Mouse (Mus musculus): ENCODE data around the gene Dhodh.

The Dhodh gene

DNA sequence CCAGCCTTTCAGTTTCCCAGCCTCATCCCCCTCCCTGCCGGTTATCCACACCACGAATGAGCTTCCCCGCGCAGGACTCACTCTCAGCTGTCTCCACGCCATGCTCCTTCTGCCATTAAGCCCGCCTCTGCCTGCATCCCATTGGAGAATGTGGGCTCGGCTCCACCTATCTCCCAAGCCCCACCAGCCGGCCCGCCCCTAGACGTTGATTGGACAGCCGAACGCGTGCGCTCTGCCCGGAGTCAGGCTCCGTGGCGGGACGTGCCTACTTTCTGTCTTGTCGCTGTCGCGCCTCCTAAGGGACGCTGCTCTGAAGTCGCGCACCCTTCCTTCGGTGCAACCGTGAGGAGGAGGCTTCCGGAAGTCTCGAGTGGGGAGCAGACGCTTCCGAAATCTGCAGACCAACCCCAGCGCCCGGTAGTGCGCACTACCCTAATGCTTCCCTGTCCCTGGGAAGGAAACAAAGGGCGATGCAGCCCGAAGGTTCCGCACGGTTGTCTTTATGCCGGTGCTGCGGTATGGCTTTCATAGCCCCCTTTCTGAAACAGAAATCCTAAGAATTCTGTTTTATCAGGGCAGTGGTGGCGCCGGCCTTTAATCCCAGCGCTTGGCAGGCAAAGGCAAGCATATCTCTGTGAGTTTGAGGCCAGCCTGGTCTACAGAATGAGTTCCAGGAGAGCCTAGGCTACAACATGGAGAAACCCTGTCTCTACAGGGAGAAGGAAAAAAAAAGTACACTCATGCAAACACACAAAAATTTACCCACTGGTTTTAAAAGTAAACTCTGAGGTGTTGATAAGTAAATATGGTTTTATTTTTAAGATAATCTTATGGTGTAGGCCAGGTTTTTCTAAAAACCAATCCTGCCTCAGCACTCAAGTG is at the start of gene Dhodh:
Gene Dhodh (minus strand): TSS at position 403 of the 882 bp plus-strand sequence.
- DNase-seq = peak; percentile 95 to 97

DNA sequence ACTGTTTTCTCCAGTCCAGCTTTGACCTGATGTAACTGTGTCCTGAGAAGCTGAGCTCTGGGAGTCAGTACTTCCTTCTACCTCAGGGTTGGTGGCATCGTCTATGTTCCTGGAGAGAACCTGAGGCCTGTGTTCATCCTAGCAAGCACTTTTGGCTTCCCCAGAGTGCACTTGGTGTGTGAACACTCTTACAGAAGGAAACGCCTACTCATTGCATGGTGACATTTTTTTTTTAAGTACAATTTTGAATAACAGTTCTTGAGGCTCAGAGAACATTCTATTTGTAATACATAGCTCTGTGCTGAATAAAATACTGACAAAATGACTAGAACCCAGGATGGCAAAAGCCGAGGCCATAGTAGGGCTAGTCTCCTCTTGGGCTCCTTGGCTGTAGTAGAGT is 48.4 kb upstream of the Dhodh start:
- DNase-seq = no peak

GRCm38 (mm10) chr8:109650801-109651200 is 42.3 kb upstream of the Dhodh start:
- DNase-seq = peak; percentile 21 to 38

- DNase-seq = no peak
Observed at GRCm38 (mm10) chr8:109648469-109648868, 40.0 kb upstream of the Dhodh start.

- DNase-seq = no peak
Observed at GRCm38 (mm10) chr8:109647331-109647730, 38.9 kb upstream of the Dhodh start.

DNA sequence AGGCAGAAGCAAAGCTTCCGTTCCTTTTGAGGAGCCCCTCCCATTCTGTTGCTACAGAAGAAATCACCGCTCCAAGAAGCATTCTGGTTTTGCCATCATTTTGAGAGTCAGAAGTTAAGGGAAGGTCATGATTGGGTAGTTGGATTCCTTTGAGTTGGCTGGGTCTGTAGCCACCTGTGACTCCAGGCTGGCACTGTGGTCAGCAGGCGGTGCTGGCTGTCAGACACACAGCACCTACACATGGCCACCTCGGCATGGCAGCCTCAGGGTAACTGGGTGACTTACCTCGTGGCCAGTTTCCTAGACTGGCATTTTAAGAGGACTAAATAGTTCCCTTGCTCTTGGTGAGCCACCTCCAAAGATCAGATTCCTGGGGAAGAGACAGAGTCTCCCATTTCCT is 32.8 kb upstream of the Dhodh start:
- no peak for DNase-seq

GRCm38 (mm10) chr8:109640410-109640809 is 31.9 kb upstream of the Dhodh start:
- no peak for DNase-seq

GRCm38 (mm10) chr8:109638851-109639250 is 30.4 kb upstream of the Dhodh start:
- no peak for DNase-seq

DNA sequence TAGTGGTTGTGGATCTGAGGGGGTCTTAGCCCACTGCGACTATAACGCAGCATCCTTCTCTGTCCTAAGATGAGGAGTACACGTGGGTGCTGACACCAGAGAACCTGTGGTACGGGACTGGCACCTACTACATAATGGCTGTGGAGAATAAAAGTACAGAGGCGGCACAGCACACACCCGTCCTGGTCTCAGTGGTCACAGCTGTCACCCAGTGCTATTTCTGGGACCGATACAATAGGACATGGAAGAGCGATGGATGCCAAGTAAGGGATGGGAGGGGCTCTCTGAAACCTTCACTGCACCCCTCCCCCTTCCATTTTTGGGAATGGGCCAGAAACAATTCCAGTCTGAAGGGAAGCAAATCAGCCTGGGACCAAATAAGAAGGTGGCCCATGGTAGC is 26.7 kb upstream of the Dhodh start:
- no peak for DNase-seq

DNA sequence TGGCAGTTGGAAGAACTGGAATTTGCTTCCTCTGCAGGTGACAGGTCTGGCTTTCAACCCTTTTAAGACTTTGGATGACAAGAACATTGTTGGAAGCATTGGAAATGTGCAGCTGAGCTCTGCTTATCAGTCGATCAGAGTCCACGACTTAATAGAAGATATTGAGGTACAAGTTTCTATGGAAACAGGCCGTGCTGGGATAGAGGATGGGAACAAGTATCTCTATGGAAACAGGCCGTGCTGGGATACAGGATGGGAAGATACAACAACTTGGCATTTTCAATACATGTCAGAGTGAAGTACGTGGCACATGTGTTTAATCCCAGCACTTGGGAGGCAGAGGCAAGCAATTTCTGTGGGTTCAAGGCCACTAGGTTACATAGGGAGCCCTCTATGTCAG is 24.0 kb upstream of the Dhodh start:
- no peak for DNase-seq

GRCm38 (mm10) chr8:109628638-109629037 is 20.2 kb upstream of the Dhodh start:
- DNase-seq = no peak

DNA sequence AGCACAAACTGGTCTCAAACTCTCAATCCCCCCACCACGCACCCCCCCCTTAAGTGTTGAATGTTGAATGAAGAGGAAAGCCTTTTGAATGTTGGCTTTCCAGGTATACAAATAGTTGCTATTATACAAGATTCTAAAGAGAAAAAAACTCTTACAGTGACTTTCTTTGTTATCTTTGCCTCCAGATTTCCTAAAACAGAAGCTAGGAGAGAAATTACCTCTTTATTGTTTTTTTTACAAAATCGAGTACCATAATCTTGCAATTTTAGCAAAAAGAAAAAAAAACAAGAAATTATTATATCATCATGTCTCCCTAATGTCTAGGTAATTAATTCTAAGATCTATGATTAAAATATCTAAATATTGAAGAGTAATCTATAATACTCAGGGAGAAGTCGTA is 7.1 kb upstream of the Dhodh start:
- DNase-seq = no peak

DNA sequence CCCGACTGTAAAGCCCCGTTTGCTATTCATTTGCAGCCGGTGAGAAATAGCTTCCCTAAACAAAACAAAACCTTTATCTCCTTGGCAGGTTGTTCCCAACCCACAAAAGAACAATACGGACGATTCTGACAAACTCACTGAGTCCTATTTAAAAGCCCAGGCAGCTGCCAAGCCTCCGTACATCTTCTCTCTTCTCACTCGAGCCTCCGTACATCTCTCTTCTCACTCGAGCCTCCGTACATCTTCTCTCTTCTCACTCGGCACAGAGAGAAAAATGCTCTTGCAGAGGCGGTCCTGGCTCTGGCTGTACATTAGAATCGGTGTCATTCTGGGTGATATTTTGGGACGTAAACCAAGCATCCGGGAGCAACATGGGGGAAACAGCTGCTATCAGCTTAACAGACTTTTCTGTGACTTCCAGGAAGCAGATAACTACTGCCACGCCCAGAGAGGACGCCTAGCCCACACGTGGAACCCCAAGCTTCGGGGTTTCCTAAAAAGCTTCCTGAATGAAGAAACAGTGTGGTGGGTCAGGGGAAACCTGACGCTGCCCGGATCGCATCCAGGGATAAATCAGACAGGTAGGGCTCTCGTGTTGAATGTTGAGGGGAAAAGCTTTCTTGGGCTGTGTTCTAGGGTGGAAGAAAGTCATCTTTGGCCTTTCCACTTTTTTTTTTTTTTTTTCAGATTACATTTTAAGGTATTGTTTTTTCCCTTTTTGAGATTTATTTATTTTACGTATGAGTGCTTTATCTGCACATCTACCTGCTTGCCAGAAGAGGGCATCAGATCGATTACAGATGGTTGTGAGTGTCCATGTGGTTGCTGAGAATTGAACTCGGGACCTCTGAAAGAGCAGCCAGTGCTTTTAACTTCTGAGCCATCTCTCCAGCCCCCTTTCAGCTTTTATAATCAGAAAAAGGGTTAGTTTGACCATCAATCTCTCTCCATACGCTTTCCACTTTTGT is 6.1 kb upstream of the Dhodh start, which contains the start of gene Pkd1l3:
Gene Pkd1l3 (plus strand): TSS at position 275 of the 968 bp plus-strand sequence.
- DNase-seq = no peak

DNA sequence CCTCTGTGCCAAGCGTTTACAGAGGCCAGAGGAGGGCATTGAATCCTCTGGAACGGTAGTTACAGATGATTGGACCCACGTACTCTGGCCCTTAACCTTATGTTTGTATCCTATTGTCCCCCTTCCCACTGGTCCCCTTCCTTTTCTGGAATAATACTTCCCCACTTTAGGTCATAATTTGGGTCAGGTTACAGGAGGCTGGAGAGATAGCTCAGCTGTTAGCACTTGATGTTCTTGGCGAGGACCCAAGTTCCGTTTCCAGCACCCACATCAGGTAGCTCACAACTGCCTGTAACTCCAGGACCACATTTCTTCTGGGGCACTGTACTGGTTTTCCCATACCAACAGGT is 655 bp upstream of the Dhodh start:
- peak; percentile 11 to 20 for DNase-seq

DNA sequence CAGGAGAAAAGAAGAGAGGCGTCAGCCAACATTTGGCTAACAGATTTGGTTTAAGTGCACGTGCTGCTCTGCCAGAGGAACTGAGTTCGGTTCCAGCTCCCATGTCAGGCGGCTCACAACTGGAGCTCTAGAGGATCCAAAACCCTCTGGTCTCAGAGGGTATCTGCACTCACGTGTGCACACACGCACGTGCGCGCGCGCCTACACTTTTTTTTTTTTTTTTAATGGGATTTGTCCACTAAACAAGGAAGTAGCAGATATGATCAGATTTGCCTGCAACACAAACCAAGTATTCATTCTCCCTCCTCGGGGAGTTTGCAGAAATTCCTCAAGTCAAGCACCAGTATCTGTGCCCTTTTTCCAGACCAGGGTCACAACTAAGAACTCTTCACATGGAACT is 823 bp downstream of the Dhodh start:
- DNase-seq = no peak

DNA sequence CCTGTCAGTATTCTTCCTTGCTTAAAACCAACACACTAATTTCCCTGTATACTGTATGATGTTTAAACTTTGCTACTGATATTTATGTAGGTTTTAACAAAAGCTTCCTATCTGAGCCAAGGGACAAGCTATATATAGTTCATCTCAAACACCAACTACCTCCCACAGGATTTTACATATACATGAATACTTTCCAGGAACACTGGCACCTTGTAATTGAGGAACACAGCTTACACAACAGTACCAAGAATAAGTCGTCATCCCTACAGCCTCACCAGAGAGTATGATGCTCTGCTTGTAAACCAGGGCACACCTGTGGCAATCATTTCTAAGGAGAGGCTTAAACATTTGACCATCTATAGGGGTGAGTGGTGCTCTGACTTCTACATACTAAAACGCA is 1.7 kb downstream of the Dhodh start:
- DNase-seq = no peak

DNA sequence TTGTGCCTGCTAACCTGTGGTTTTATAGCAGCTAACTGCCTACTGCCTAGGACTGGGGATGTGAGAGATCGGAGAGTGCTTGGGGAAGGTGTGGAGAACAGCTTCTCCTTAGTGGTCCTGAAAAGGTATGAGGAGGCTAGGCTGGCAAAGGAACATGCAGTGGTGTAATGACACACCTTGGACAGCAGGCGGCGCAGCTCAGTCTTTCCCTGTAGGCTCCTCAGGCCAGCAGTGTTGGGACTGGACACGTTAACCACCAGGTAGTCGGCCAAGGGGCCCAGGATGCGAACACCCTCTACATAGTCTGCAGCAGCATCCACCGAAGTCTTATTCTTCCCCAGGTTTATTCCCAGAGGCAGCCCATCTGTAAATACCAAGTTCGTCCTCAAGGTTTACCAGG is 12.6 kb downstream of the Dhodh start:
- DNase-seq = peak; percentile 29 to 42

DNA sequence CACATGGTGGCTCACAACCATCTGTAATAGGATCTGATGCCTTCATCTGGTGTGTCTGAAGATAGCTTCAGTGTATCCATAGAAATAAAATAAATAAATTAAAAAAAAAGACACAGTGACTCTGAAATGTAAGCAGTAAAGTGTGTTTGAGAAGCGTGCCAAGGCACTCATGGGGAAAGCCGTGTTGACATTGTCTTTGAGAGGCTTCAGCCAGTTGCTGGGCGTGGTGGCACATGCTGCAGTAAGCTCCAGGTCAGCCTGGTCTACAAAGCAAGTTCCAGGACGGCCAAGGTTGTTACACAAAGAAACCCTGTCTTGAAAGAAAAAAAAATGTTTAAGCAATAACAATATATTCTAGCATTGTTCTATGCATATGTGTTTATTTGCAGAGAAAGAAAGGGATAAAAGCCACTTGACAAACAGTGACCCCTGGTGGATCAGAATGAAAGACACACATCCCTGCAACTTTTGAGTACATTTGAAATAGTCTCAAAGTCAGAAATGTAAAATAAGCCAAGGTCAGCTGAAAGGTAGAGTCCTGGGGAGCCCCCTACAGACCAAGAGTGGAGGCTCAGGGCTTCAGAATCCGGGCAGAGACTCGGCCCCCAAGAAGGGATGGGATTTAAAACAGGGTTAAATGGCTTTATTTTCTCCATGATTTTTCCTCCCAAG is 15.2 kb downstream of the Dhodh start:
- no peak for DNase-seq

DNA sequence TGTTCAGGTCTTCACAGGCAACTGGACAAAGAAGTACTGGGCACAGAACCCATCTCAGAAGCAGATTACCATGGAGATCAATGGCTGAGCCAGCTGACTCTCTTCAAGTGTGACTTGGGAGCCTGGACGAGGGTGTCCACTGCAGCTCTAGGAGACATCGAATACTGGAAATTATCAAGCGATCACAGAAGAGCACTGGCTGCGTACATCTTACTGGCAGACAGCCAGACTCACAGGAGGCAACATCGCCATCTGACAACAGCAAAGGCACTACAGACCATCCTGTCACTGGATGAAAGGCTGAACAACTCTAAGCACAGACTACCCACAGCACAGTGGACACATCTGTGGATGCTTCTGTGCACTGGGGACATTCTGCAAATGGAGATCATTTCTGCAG is 16.3 kb downstream of the Dhodh start:
- no peak for DNase-seq

DNA sequence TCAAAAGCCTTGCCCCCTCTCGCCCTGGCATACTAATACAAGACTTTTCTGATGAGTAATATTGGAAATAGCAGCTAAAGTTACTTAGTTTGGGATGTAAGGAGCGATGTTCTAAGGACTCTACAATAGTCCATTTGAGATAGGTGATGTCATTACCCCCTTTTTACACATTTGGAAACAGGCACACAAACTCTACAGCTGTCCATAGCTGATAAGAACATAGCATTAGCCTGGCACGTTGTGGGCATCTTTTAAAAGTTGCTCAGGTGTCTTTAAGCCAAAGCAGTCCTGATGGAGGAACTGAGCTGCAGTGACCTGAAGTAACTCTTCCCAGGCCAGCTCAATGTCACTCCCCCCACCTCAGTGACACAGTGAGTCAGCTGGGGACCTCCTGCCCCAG is 17.1 kb downstream of the Dhodh start:
- no peak for DNase-seq

DNA sequence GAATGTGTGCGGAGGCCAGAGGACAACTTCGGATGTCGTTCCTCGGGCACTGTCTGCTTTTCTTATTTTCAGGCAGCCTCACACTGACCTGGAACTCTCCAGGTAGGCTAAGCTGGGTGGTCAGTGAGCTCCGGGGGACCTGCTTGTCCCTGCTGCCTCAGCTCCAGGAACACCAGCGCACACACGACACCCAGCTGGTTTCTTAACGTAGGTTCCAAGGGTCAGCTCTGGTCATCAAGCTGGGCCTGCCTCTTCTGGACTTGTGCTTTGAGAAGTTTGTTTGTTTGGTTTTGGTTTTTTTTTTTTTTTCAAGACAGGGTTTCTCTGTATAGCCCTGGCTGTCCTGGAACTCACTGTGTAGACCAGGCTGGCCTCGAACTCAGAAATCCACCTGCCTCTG is 17.6 kb downstream of the Dhodh start:
- DNase-seq = no peak

DNA sequence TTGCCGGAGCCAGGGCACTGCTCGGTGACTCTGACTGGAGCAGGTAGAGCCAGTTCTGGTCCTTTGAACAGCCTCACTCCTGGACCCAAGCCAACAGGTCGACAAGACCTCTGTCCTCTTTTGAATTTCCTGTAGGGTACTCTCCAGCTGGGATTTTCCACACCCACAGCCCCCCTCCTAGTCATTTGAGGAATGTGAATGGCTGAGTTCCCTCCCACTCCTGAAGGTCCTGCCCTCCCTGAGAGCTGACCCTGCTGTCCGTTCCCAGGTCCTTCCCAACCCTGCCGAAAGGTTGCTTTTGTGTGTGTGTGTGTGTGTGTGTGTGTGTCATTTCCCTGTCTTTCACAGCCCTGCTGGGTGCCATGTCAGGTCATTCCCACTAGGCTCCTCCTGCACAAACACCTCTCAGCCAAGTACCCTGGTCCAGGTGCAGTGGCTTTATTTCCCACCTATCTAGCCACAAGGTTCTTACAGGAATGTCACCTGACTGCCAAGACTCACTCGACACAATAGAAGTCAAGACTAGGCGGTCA is 21.4 kb downstream of the Dhodh start:
- no peak for DNase-seq

DNA sequence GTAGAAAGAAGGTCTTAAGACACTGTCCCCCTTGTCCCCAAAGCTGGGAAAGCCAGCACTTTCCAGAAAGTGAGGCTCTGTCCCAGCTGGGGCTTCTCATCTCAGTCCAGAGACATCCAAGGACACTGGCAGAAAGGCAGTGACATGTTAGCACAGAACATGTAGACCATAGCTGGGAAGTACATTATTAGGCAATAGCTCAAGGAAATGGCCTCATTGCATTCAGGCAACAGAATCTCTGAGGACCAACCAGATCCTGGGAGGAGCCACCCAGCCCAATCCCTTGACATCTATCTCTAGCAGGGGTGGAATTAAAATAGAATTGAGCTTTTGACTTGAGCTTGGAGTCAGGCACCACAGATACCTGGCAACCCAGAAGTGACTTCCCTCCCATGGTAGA is 22.8 kb downstream of the Dhodh start:
- no peak for DNase-seq

Measured in cerebellum, postnatal 36 days (tissue).